Mouse (Mus musculus): ENCODE results near the gene Krt82.
"Not testable (repeated sequence)": the region's sequence is repeated elsewhere in the genome, so short reads cannot be mapped to it uniquely, and the experiment has no call there.

The Krt82 gene

GRCm38 (mm10) chr15:101517161-101517560, 33.3 kb downstream of the Krt82 start, which contains the start of gene Gm49425:
Gene Gm49425 (minus strand): TSS chr15:101517261.
- DNase-seq (ENCODE audit: low read depth) = not testable (repeated sequence)

- no peak for DNase-seq (ENCODE audit: low read depth)
These were observed 42.2 kb downstream of the Krt82 start for GRCm38 (mm10) chr15:101508247-101508646.

GRCm38 (mm10) chr15:101506896-101507758, 43.3 kb downstream of the Krt82 start:
- no peak for DNase-seq (ENCODE audit: low read depth)

- peak; percentile 88 for DNase-seq (ENCODE audit: low read depth)
These were observed 53.3 kb downstream of the Krt82 start for GRCm38 (mm10) chr15:101497181-101497580.

- DNase-seq (ENCODE audit: low read depth) = peak; percentile 86
These were observed 55.2 kb downstream of the Krt82 start for GRCm38 (mm10) chr15:101495266-101495665.

- peak; percentile 31 for DNase-seq (ENCODE audit: low read depth)
These were observed 56.3 kb downstream of the Krt82 start for GRCm38 (mm10) chr15:101494203-101494602.

GRCm38 (mm10) chr15:101493713-101494112, 56.8 kb downstream of the Krt82 start:
- no peak for DNase-seq (ENCODE audit: low read depth)

- DNase-seq (ENCODE audit: low read depth) = peak; percentile 29
These were observed 57.7 kb downstream of the Krt82 start for GRCm38 (mm10) chr15:101492718-101493117.

GRCm38 (mm10) chr15:101491431-101491830, 59.0 kb downstream of the Krt82 start, which contains the start of gene Krt83:
Gene Krt83 (minus strand): TSS chr15:101491512.
- no peak for DNase-seq (ENCODE audit: low read depth)

All from NIH3T3 (cell line).